Comparison of ENCODE assay signal across 23 mouse cellular contexts in the genomic region with DNA sequence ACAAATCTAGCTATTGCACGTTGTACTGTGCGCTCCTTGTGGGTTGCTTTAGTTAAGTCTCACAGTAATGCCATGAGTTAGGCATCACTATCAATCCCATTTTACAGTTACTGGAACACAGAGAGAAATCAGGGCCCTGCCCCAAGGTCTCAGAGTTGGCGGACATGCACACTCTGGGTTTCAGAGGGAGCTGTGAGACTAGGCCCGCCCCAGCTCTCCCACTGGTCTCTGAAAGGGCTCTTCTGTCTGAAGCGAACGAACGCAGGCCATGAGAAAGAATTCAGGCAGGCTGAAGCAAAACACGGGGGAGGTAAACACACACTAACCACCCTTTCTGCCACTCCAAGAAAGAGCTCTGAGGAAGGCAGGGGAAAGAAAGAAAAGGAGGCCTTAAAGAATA. TPM values are rescaled to one million over a fixed set of nuclear protein-coding genes. Genes with fewer than 3 reads are reported as not detected.
DNase-seq lines count a peak whose midpoint lies in the region; ATAC-seq lines count a peak whose summit lies in the region.
"Had no signal": no experiment of that assay in that cellular context is flagged by ENCODE, and none has a peak within 500 bp of the region (broad histone marks: within the 10 kb centered on the region; RNA-seq: fewer than 3 reads in every experiment).

No protein-coding gene starts in this region.

- no peak overlapping the region for H3K9ac ChIP-seq in lung, embryonic 16.5 days (ENCODE audit: low read length)
- H3K9ac ChIP-seq: heart, embryonic 12.5 days; midbrain, embryonic 12.5 days had no signal

- H3K4me1 ChIP-seq in lung, embryonic 16.5 days (replicated peaks; ENCODE audit: control insufficient read depth, insufficient read depth, low read length): peaks cover 3% of the 10 kb centered on the region; the same call in 1 of the 2 replicates
- H3K4me1 ChIP-seq: heart, embryonic 12.5 days; limb, embryonic 10.5 days; midbrain, embryonic 12.5 days had no signal

- peak; percentile 45; the same call in 1 of the 2 replicates for ATAC-seq in lung, embryonic 16.5 days (ENCODE audit: low read depth)
- ATAC-seq: CD4-positive, CD25-positive, alpha-beta regulatory T cell, adult 4 months had no signal

- no peak overlapping the region for H3K4me2 ChIP-seq in lung, embryonic 16.5 days (ENCODE audit: low read depth, low read length)
- H3K4me2 ChIP-seq: heart, embryonic 12.5 days; liver, embryonic 11.5 days; midbrain, embryonic 12.5 days had no signal

- peak; percentile 67 to 82 for DNase-seq in adrenal gland, adult (ENCODE audit: inconsistent age in 2 of 2, low spot score in 1 of 2)
- DNase-seq in adrenal gland, postnatal 4 days (ENCODE audit: low spot score in 2 of 2): no peak
- no peak for DNase-seq in lung, postnatal 10 days
- peak; percentile 61 for DNase-seq in adrenal gland, postnatal 14 days
- DNase-seq in ovary, postnatal 14 days (ENCODE audit: low spot score): peak; percentile 30
- DNase-seq in left cerebral cortex, postnatal 14 days (ENCODE audit: low spot score in 2 of 2): no peak
- DNase-seq in left cerebral cortex, postnatal 25 days (ENCODE audit: low spot score in 2 of 2): no peak
- DNase-seq: gastrocnemius, postnatal 36 days; heart, postnatal 4 days; kidney, adult 18-20 months; kidney, postnatal 14 days; layer of hippocampus, adult 9-11 months; lung, adult 2 months had no signal

- no peaks in the 10 kb centered on the region for H3K36me3 ChIP-seq in lung, embryonic 16.5 days (ENCODE audit: control insufficient read depth, insufficient read depth, low read length)
- H3K36me3 ChIP-seq: G1E; heart, embryonic 12.5 days; limb, embryonic 10.5 days; midbrain, embryonic 12.5 days had no signal

- WGBS in lung, embryonic 16.5 days: 55% methylated on average over 8 of the region's 8 CpGs

- no peak overlapping the region for H3K27ac ChIP-seq in lung, embryonic 16.5 days (ENCODE audit: low read length)
- H3K27ac ChIP-seq: limb, embryonic 10.5 days; macrophage; midbrain, embryonic 12.5 days had no signal

- no peaks in the 10 kb centered on the region for H3K9me3 ChIP-seq in lung, embryonic 16.5 days (ENCODE audit: control insufficient read depth, low read length)
- H3K9me3 ChIP-seq: G1E; heart, embryonic 12.5 days; limb, embryonic 10.5 days; midbrain, embryonic 12.5 days had no signal

- intact Hi-C loops in left cerebral cortex, postnatal 14 days (cut with DNase I): no loop called here
- intact Hi-C loops in left cerebral cortex, postnatal 25 days (cut with DNase I): no loop called here

- no peaks in the 10 kb centered on the region for H3K27me3 ChIP-seq in lung, embryonic 16.5 days (ENCODE audit: control insufficient read depth, insufficient read depth, low read depth, low read length)
- H3K27me3 ChIP-seq: heart, embryonic 12.5 days; midbrain, embryonic 12.5 days had no signal

- H3K4me3 ChIP-seq in lung, embryonic 16.5 days (ENCODE audit: low read length): no peak overlapping the region
- H3K4me3 ChIP-seq: heart, embryonic 12.5 days; limb, embryonic 10.5 days; midbrain, embryonic 12.5 days had no signal

RNA-seq across cellular contexts. Expression of gene Tectb, which starts 21.9 kb away (rescaled TPM):
- under 1 TPM; 0.31 to 0.42 TPM for total RNA-seq in adrenal gland, postnatal 4 days (2021)
- 0.30 and 0.48 TPM in 2 replicates for polyA plus RNA-seq in lung, embryonic 16.5 days (2015; fragmentation: Nextera tagmentation; extraction: Ambion mirVana)
- 0.78 and 0.79 TPM in 2 replicates for total RNA-seq in adrenal gland, postnatal 14 days (2021)
- under 1 TPM in 1 of 2 experiments, not detected in 1; 0.15 TPM for total RNA-seq in left cerebral cortex, postnatal 14 days (2021)
- total RNA-seq in left cerebral cortex, postnatal 25 days (2021): not detected
- polyA plus RNA-seq: CD4-positive, CD25-positive, alpha-beta regulatory T cell, adult 4 months; forebrain, embryonic 11.5 days; G1E; heart, embryonic 12.5 days; limb, embryonic 10.5 days; liver, embryonic 11.5 days; macrophage; small intestine, adult 2 months had no signal

RNA-seq across cellular contexts. Expression of gene Gpam, which starts 31.6 kb away (rescaled TPM):
- total RNA-seq in adrenal gland, postnatal 4 days (2021): 100 to 1,000 TPM; 192 to 213 TPM
- polyA plus RNA-seq in lung, embryonic 16.5 days (2015; fragmentation: Nextera tagmentation; extraction: Ambion mirVana): 37.4 and 37.7 TPM in 2 replicates
- total RNA-seq in adrenal gland, postnatal 14 days (2021): 232 and 288 TPM in 2 replicates
- 10 to 100 TPM; 65.0 to 66.0 TPM for total RNA-seq in left cerebral cortex, postnatal 14 days (2021)
- total RNA-seq in left cerebral cortex, postnatal 25 days (2021): 10 to 100 TPM; 47.2 to 52.6 TPM

Comparison
In these comparisons a context has a peak if more than half of its experiments do, and no peak if none do; other contexts are left out.
1. DNase-seq: peak in adrenal gland, adult (2 of 2), adrenal gland, postnatal 14 days (single experiment) and ovary, postnatal 14 days (single experiment); none in adrenal gland, postnatal 4 days (0 of 2), lung, postnatal 10 days (single experiment), left cerebral cortex, postnatal 14 days (0 of 2) and left cerebral cortex, postnatal 25 days (0 of 2).